ENCODE assay signal across 8 mouse cellular contexts in genomic region chr6:128032252-128033171, GRCm38 (mm10).
DNase-seq lines count a peak whose midpoint lies in the region; ATAC-seq lines count a peak whose summit lies in the region.

No protein-coding gene starts in this region.

- no peaks in the 10 kb centered on the region for H3K36me3 ChIP-seq in hindbrain, embryonic 13.5 days

- WGBS in hindbrain, embryonic 13.5 days = 34% methylated on average over 16 of the region's 16 CpGs

- H3K27ac ChIP-seq in hindbrain, embryonic 13.5 days = no peak overlapping the region

- 0 out of 2 replicates have a peak overlapping the region, but pooled peaks have one; percentile 57 for H3K4me3 ChIP-seq in hindbrain, embryonic 13.5 days

- H3K4me2 ChIP-seq in hindbrain, embryonic 13.5 days = peak overlapping the region; percentile 95

- H3K9ac ChIP-seq in hindbrain, embryonic 13.5 days = no peak overlapping the region

- ATAC-seq in hindbrain, embryonic 13.5 days (ENCODE audit: low FRiP score) = no peak
- peak; percentile 56 for ATAC-seq in megakaryocyte progenitor cell, adult 5-6 weeks (replicated peaks; ENCODE audit: poor library complexity)
- ATAC-seq in activated CD4-positive, CD25-positive, alpha-beta regulatory T cell, adult 4 months = no peak

- peaks cover 49% of the 10 kb centered on the region for H3K4me1 ChIP-seq in hindbrain, embryonic 13.5 days (replicated peaks)

- no peaks in the 10 kb centered on the region for H3K9me3 ChIP-seq in hindbrain, embryonic 13.5 days

- peak; percentile 66 for DNase-seq in WW6 (ENCODE audit: low read depth, low spot score)
- DNase-seq in cerebellum, adult 9-10 months = peak; percentile 95
- peak; percentile 75 to 83 for DNase-seq in frontal cortex, postnatal 25 days (ENCODE audit: low spot score in 2 of 2)
- peak; percentile 74 to 80 for DNase-seq in layer of hippocampus, postnatal 36 days
- peak; percentile 73 for DNase-seq in right cerebral cortex, postnatal 25 days

- peaks cover 20% of the 10 kb centered on the region for H3K27me3 ChIP-seq in hindbrain, embryonic 13.5 days
